Mouse (Mus musculus) left cerebral cortex, adult 18-20 months (tissue): ENCODE data around the gene Nrcam. TPM values are rescaled to one million over a fixed set of nuclear protein-coding genes. Genes with fewer than 3 reads are reported as not detected.
A peak's percentile ranks its signal among the peaks of the same experiment; 100 is the strongest.

ENCODE experiments used
- DNase-seq, 2 experiments: peaks; one replicate each; pipeline ENCODE4 v3.0.0; 2021 to 2022; ENCODE audit warnings: low spot score in 2 of 2, mixed read lengths in 1 of 2
- total RNA-seq, 2 experiments: library from RNA; stranded (reverse); gene quantifications; 2 replicates each; pipeline ENCODE4 v1.2.3; 2021

The Nrcam gene
- total RNA-seq, 2 experiments from 2014 or later: 455 to 475 TPM

GRCm38 (mm10) chr12:44357460-44357859, 28.8 kb downstream of the Nrcam start:
- DNase-seq: no peak

- no peak for DNase-seq
Measured at GRCm38 (mm10) chr12:44357881-44358280, 29.2 kb downstream of the Nrcam start.

- DNase-seq: no peak
Measured at GRCm38 (mm10) chr12:44371076-44371710, 42.5 kb downstream of the Nrcam start.

GRCm38 (mm10) chr12:44375956-44376355, 47.3 kb downstream of the Nrcam start:
- DNase-seq: no peak

GRCm38 (mm10) chr12:44378431-44379161, 49.9 kb downstream of the Nrcam start:
- no peak for DNase-seq

GRCm38 (mm10) chr12:44380805-44381204, 52.1 kb downstream of the Nrcam start:
- peak; percentile 73 to 83 for DNase-seq

GRCm38 (mm10) chr12:44386398-44386797, 57.7 kb downstream of the Nrcam start:
- no peak for DNase-seq

- no peak for DNase-seq
Measured at GRCm38 (mm10) chr12:44388220-44388619, 59.5 kb downstream of the Nrcam start.

GRCm38 (mm10) chr12:44390391-44391137, 61.9 kb downstream of the Nrcam start:
- DNase-seq: no peak

GRCm38 (mm10) chr12:44394901-44395300, 66.2 kb downstream of the Nrcam start:
- no peak for DNase-seq

GRCm38 (mm10) chr12:44397782-44398181, 69.1 kb downstream of the Nrcam start:
- DNase-seq: no peak

GRCm38 (mm10) chr12:44402134-44402533, 73.4 kb downstream of the Nrcam start:
- DNase-seq: no peak

GRCm38 (mm10) chr12:44403270-44403669, 74.6 kb downstream of the Nrcam start:
- DNase-seq: no peak

GRCm38 (mm10) chr12:44403731-44404424, 75.2 kb downstream of the Nrcam start:
- DNase-seq: no peak

GRCm38 (mm10) chr12:44409786-44410185, 81.1 kb downstream of the Nrcam start:
- peak; percentile 61 to 68 for DNase-seq

- DNase-seq: no peak
Measured at GRCm38 (mm10) chr12:44411031-44411430, 82.3 kb downstream of the Nrcam start.

- DNase-seq: no peak
Measured at GRCm38 (mm10) chr12:44422154-44422866, 93.6 kb downstream of the Nrcam start.

- no peak for DNase-seq
Measured at GRCm38 (mm10) chr12:44422867-44423255, 94.2 kb downstream of the Nrcam start.

GRCm38 (mm10) chr12:44424011-44424410, 95.3 kb downstream of the Nrcam start:
- no peak for DNase-seq

GRCm38 (mm10) chr12:44425040-44425439, 96.4 kb downstream of the Nrcam start:
- DNase-seq: no peak

- DNase-seq: no peak
Measured at GRCm38 (mm10) chr12:44430335-44430734, 101.7 kb downstream of the Nrcam start.
